ENCODE assay signal across 9 mouse cellular contexts in the genomic region with DNA sequence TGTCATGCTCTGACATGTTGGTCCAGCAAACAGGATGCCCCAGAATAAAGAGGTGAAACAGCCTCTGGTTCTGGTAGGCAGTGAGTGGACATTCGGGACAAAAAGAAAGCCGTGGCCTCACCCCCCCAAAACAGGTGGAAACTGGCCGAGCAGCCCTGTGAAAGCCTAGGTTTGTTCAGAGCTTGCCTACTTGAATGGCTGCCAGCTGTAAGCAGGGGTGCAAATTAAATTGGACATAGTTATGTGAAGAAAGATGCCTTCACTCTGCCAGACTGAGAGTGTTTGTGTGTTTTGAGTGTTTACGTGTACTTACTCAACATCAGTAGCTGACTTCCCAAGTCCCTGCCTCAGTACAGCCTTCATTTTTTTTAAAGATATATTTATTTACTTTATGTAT. TPM values are rescaled to one million over a fixed set of nuclear protein-coding genes. Genes with fewer than 3 reads are reported as not detected.
A peak's percentile ranks its signal among the peaks of the same experiment; 100 is the strongest.
DNase-seq lines count a peak whose midpoint lies in the region; ATAC-seq lines count a peak whose summit lies in the region.
"Had no signal": no experiment of that assay in that cellular context is flagged by ENCODE, and none has a peak within 500 bp of the region (broad histone marks: within the 10 kb centered on the region; RNA-seq: fewer than 3 reads in every experiment).

No protein-coding gene starts in this region.

- H3K36me3 ChIP-seq in lung, embryonic 15.5 days: no peaks in the 10 kb centered on the region
- no peaks in the 10 kb centered on the region for H3K36me3 ChIP-seq in intestine, embryonic 16.5 days (ENCODE audit: control insufficient read depth, insufficient read depth, low read length)
- H3K36me3 ChIP-seq in neural tube, embryonic 15.5 days: no peaks in the 10 kb centered on the region

- H3K9ac ChIP-seq in lung, embryonic 15.5 days: peak overlapping the region; percentile 76; the same call in 1 of the 2 replicates
- H3K9ac ChIP-seq in intestine, embryonic 16.5 days (ENCODE audit: low read depth, low read length): 0 out of 2 replicates have a peak overlapping the region, but pooled peaks have one; percentile 45
- H3K9ac ChIP-seq in neural tube, embryonic 15.5 days (replicated peaks): peak overlapping the region; percentile 67

- peak overlapping the region; percentile 76 for H3K4me2 ChIP-seq in lung, embryonic 15.5 days
- H3K4me2 ChIP-seq in intestine, embryonic 16.5 days (ENCODE audit: low read depth, low read length): peak overlapping the region; percentile 87; the same call in 1 of the 2 replicates
- H3K4me2 ChIP-seq in neural tube, embryonic 15.5 days: peak overlapping the region; percentile 93

- 35% methylated on average over 4 of the region's 4 CpGs for WGBS in lung, embryonic 15.5 days
- 68% methylated on average over 4 of the region's 4 CpGs for WGBS in intestine, embryonic 16.5 days
- 23% methylated on average over 4 of the region's 4 CpGs for WGBS in neural tube, embryonic 15.5 days

- peak; percentile 34 for DNase-seq in adrenal gland, postnatal 14 days
- DNase-seq in adrenal gland, adult 2 months: no peak
- DNase-seq in lung, postnatal 25 days (ENCODE audit: low spot score): no peak
- DNase-seq in right cerebral cortex, postnatal 10 days (ENCODE audit: low spot score in 2 of 2): no peak

- H3K27me3 ChIP-seq in lung, embryonic 15.5 days: no peaks in the 10 kb centered on the region
- H3K27me3 ChIP-seq in intestine, embryonic 16.5 days (replicated peaks; ENCODE audit: control insufficient read depth, insufficient read depth, low read length): peaks cover 6% of the 10 kb centered on the region; the same call in 1 of the 2 replicates
- H3K27me3 ChIP-seq in neural tube, embryonic 15.5 days (replicated peaks): no peaks in the 10 kb centered on the region
- H3K27me3 ChIP-seq: Patski had no signal

- no peak for ATAC-seq in lung, embryonic 15.5 days (ENCODE audit: borderline replicate concordance, extremely low read depth, low FRiP score, low TSS enrichment)
- ATAC-seq in intestine, embryonic 16.5 days: no peak
- no peak for ATAC-seq in neural tube, embryonic 15.5 days (ENCODE audit: low FRiP score)
- no peak for ATAC-seq in megakaryocyte, adult 5-6 weeks (ENCODE audit: poor library complexity, severe bottlenecking)
- ATAC-seq: Patski had no signal

- no peaks in the 10 kb centered on the region for H3K9me3 ChIP-seq in lung, embryonic 15.5 days
- H3K9me3 ChIP-seq in intestine, embryonic 16.5 days (ENCODE audit: control insufficient read depth, low read length): no peaks in the 10 kb centered on the region
- no peaks in the 10 kb centered on the region for H3K9me3 ChIP-seq in neural tube, embryonic 15.5 days (replicated peaks)

- H3K4me1 ChIP-seq in lung, embryonic 15.5 days: peaks cover 69% of the 10 kb centered on the region
- H3K4me1 ChIP-seq in intestine, embryonic 16.5 days (ENCODE audit: control insufficient read depth, insufficient read depth, low read length): peaks cover 35% of the 10 kb centered on the region
- H3K4me1 ChIP-seq in neural tube, embryonic 15.5 days: peaks cover 80% of the 10 kb centered on the region

- peak overlapping the region; percentile 80 for H3K4me3 ChIP-seq in lung, embryonic 15.5 days
- no peak overlapping the region for H3K4me3 ChIP-seq in intestine, embryonic 16.5 days (ENCODE audit: low read length)
- peak overlapping the region; percentile 60 for H3K4me3 ChIP-seq in neural tube, embryonic 15.5 days (replicated peaks)

- H3K27ac ChIP-seq in lung, embryonic 15.5 days: 0 out of 2 replicates have a peak overlapping the region, but pooled peaks have one; percentile 48
- H3K27ac ChIP-seq in intestine, embryonic 16.5 days (ENCODE audit: low read length): no peak overlapping the region
- H3K27ac ChIP-seq in neural tube, embryonic 15.5 days (replicated peaks): peak overlapping the region; percentile 87

RNA-seq across cellular contexts. Expression of gene Rgma, which starts 18.7 kb away (rescaled TPM):
- 10.0 and 14.0 TPM in 2 replicates for total RNA-seq in adrenal gland, postnatal 14 days (2021)
- total RNA-seq in adrenal gland, adult 2 months (2021): 10 to 100 TPM in 1 of 2 experiments, 1 to 10 TPM in 1; 8.2 to 24.1 TPM
- 21.6 and 22.8 TPM in 2 replicates for polyA plus RNA-seq in adrenal gland, adult 2 months (2012; rRNA removed)
- polyA plus RNA-seq in lung, embryonic 15.5 days (2015; fragmentation: Nextera tagmentation; extraction: Ambion mirVana): 11.7 and 12.9 TPM in 2 replicates
- 5.3 and 5.8 TPM in 2 replicates for polyA plus RNA-seq in intestine, embryonic 16.5 days (2015; fragmentation: Nextera tagmentation; extraction: Ambion mirVana)
- polyA plus RNA-seq in neural tube, embryonic 15.5 days (2015; fragmentation: Nextera tagmentation; extraction: Ambion mirVana): 32.3 and 32.7 TPM in 2 replicates
- total RNA-seq in megakaryocyte, adult 5-6 weeks (2015): not detected in 2 replicates
- total RNA-seq in megakaryocyte, adult 5-6 weeks (2017): not detected in 2 replicates
